Mouse (Mus musculus): ENCODE data around the gene Il20ra.

- no peak for TF ChIP-seq POLR2A (IDR thresholded peaks at IDR 0.05; ENCODE audit: control insufficient read depth, extremely low read depth, insufficient read depth, low read length, poor library complexity)
- peak; percentile 67; the same call in 1 of the 2 replicates for TF ChIP-seq CTCF (IDR thresholded peaks at IDR 0.05; ENCODE audit: borderline replicate concordance, control insufficient read depth, extremely low read depth, insufficient read depth, low read length, poor library complexity)
These were observed at the start of gene Il20ra for GRCm38 (mm10) chr10:19712421-19712836.
